20 mouse cellular contexts compared by ENCODE assay signal in genomic region chr1:78854306-78854705, GRCm38 (mm10). TPM values are rescaled to one million over a fixed set of nuclear protein-coding genes. Genes with fewer than 3 reads are reported as not detected.
"Had no signal": no experiment of that assay in that cellular context is flagged by ENCODE, and none has a peak within 500 bp of the region (broad histone marks: within the 10 kb centered on the region; RNA-seq: fewer than 3 reads in every experiment).

No protein-coding gene starts in this region.

- H3K36me3 ChIP-seq: heart, embryonic 10.5 days; heart, embryonic 12.5 days; hindbrain, embryonic 10.5 days; hindbrain, embryonic 12.5 days; intestine, embryonic 15.5 days; limb, embryonic 10.5 days; limb, embryonic 12.5 days; liver, embryonic 13.5 days; liver, embryonic 15.5 days had no signal

- H3K4me1 ChIP-seq: intestine, embryonic 15.5 days; liver, embryonic 13.5 days; liver, embryonic 15.5 days had no signal

- DNase-seq: gastrocnemius, adult 2 months; gastrocnemius, postnatal 10 days; gastrocnemius, postnatal 25 days; heart, adult 18-20 months; heart, postnatal 10 days; heart, postnatal 4 days; liver; liver, embryonic 13.5 days; liver, postnatal 0 days had no signal

- H3K4me3 ChIP-seq: gastrocnemius, adult 2 months; heart, embryonic 10.5 days; heart, embryonic 12.5 days; hindbrain, embryonic 10.5 days; hindbrain, embryonic 12.5 days; intestine, embryonic 15.5 days; layer of hippocampus, adult 2 months; left cerebral cortex, adult 2 months; limb, embryonic 10.5 days; limb, embryonic 12.5 days; liver, embryonic 13.5 days; liver, embryonic 15.5 days had no signal

- H3K27ac ChIP-seq: gastrocnemius, adult 2 months; heart, embryonic 10.5 days; hindbrain, embryonic 10.5 days; hindbrain, embryonic 12.5 days; intestine, embryonic 15.5 days; layer of hippocampus, adult 2 months; left cerebral cortex, adult 2 months; limb, embryonic 10.5 days; limb, embryonic 12.5 days; liver, embryonic 13.5 days; liver, embryonic 15.5 days had no signal

- H3K27me3 ChIP-seq: heart, embryonic 12.5 days; hindbrain, embryonic 12.5 days; intestine, embryonic 15.5 days; limb, embryonic 12.5 days; liver, embryonic 13.5 days; liver, embryonic 15.5 days had no signal

RNA-seq across cellular contexts. Expression of gene Kcne4, which starts 37.7 kb away (rescaled TPM):
- polyA plus RNA-seq: inflammation-experienced regulatory T-cells, adult 6 months had no signal
